Mouse (Mus musculus): Measurements from ENCODE around the gene Ammecr1. TPM values are rescaled to one million over a fixed set of nuclear protein-coding genes. Genes with fewer than 3 reads are reported as not detected.

The Ammecr1 gene
- 4.6 and 5.0 TPM in 2 replicates for polyA plus RNA-seq (2015; fragmentation: Nextera tagmentation; extraction: Ambion mirVana)

- peak within 1 kb of the TSS; percentile 49 for H3K4me3 ChIP-seq (replicated peaks; ENCODE audit: low read length)
- no peaks in the 10 kb centered on the region for H3K27me3 ChIP-seq (replicated peaks; ENCODE audit: control insufficient read depth, insufficient read depth, low read length)
- 15% methylated on average over 65 of the region's 112 CpGs for WGBS
- H3K9ac ChIP-seq (replicated peaks; ENCODE audit: low read depth, low read length) = peak within 1 kb of the TSS; percentile 79
- H3K4me2 ChIP-seq (ENCODE audit: low read length) = peak within 1 kb of the TSS; percentile 60
- H3K9me3 ChIP-seq (ENCODE audit: control insufficient read depth, low read length) = no peaks in the 10 kb centered on the region
- H3K27ac ChIP-seq (ENCODE audit: low read length) = peak within 1 kb of the TSS; percentile 90
- H3K36me3 ChIP-seq (ENCODE audit: control insufficient read depth, insufficient read depth) = no peaks in the 10 kb centered on the region
- H3K4me1 ChIP-seq (replicated peaks; ENCODE audit: control insufficient read depth, insufficient read depth, low read length) = no peaks in the 10 kb centered on the region
- ATAC-seq = peak; percentile 92
These were observed at the start of gene Ammecr1 for GRCm38 (mm10) chrX:142966008-142966966. Gene Ammecr1 (minus strand): TSS chrX:142966728.

- Histone ChIP-seq H3K36me3 (ENCODE audit: control insufficient read depth, insufficient read depth) (no peaks in the 10 kb centered on the region), H3K9me3 (ENCODE audit: control insufficient read depth, low read length) (no peaks in the 10 kb centered on the region), H3K27me3 (replicated peaks; ENCODE audit: control insufficient read depth, insufficient read depth, low read length) (no peaks in the 10 kb centered on the region; the same call in 1 of the 2 replicates), H3K9ac (replicated peaks; ENCODE audit: low read depth, low read length) (no peak overlapping the region), H3K4me3 (replicated peaks; ENCODE audit: low read length) (no peak overlapping the region), H3K4me1 (replicated peaks; ENCODE audit: control insufficient read depth, insufficient read depth, low read length) (no peaks in the 10 kb centered on the region), H3K4me2 (ENCODE audit: low read length) (no peak overlapping the region), H3K27ac (ENCODE audit: low read length) (no peak overlapping the region)
- ATAC-seq = no peak
- WGBS = 93% methylated on average over 3 of the region's 3 CpGs
These were observed 47.6 kb upstream of the Ammecr1 start for GRCm38 (mm10) chrX:143014118-143014517.

GRCm38 (mm10) chrX:143012334-143012733, 45.8 kb upstream of the Ammecr1 start:
- Histone ChIP-seq H3K4me3 (replicated peaks; ENCODE audit: low read length) (no peak overlapping the region), H3K4me2 (ENCODE audit: low read length) (no peak overlapping the region), H3K27ac (ENCODE audit: low read length) (no peak overlapping the region), H3K4me1 (replicated peaks; ENCODE audit: control insufficient read depth, insufficient read depth, low read length) (no peaks in the 10 kb centered on the region), H3K9me3 (ENCODE audit: control insufficient read depth, low read length) (no peaks in the 10 kb centered on the region), H3K9ac (replicated peaks; ENCODE audit: low read depth, low read length) (no peak overlapping the region), H3K27me3 (replicated peaks; ENCODE audit: control insufficient read depth, insufficient read depth, low read length) (no peaks in the 10 kb centered on the region; the same call in 1 of the 2 replicates), H3K36me3 (ENCODE audit: control insufficient read depth, insufficient read depth) (no peaks in the 10 kb centered on the region)
- 92% methylated on average over 3 of the region's 3 CpGs for WGBS
- ATAC-seq = no peak

- Histone ChIP-seq H3K4me3 (replicated peaks; ENCODE audit: low read length) (no peak overlapping the region), H3K4me2 (ENCODE audit: low read length) (no peak overlapping the region), H3K27ac (ENCODE audit: low read length) (no peak overlapping the region), H3K9ac (replicated peaks; ENCODE audit: low read depth, low read length) (no peak overlapping the region), H3K36me3 (ENCODE audit: control insufficient read depth, insufficient read depth) (no peaks in the 10 kb centered on the region), H3K9me3 (ENCODE audit: control insufficient read depth, low read length) (no peaks in the 10 kb centered on the region), H3K27me3 (replicated peaks; ENCODE audit: control insufficient read depth, insufficient read depth, low read length) (no peaks in the 10 kb centered on the region; the same call in 1 of the 2 replicates), H3K4me1 (replicated peaks; ENCODE audit: control insufficient read depth, insufficient read depth, low read length) (no peaks in the 10 kb centered on the region)
- no peak for ATAC-seq
- WGBS = 82% methylated on average over 4 of the region's 4 CpGs
These were observed 45.3 kb upstream of the Ammecr1 start for GRCm38 (mm10) chrX:143011865-143012264.

- Histone ChIP-seq H3K4me2 (ENCODE audit: low read length) (no peak overlapping the region), H3K36me3 (ENCODE audit: control insufficient read depth, insufficient read depth) (no peaks in the 10 kb centered on the region), H3K4me1 (replicated peaks; ENCODE audit: control insufficient read depth, insufficient read depth, low read length) (no peaks in the 10 kb centered on the region), H3K9ac (replicated peaks; ENCODE audit: low read depth, low read length) (no peak overlapping the region), H3K27ac (ENCODE audit: low read length) (no peak overlapping the region), H3K4me3 (replicated peaks; ENCODE audit: low read length) (no peak overlapping the region), H3K27me3 (replicated peaks; ENCODE audit: control insufficient read depth, insufficient read depth, low read length) (no peaks in the 10 kb centered on the region; the same call in 1 of the 2 replicates), H3K9me3 (ENCODE audit: control insufficient read depth, low read length) (no peaks in the 10 kb centered on the region)
- 81% methylated on average over 3 of the region's 3 CpGs for WGBS
- no peak for ATAC-seq
These were observed 37.8 kb upstream of the Ammecr1 start for GRCm38 (mm10) chrX:143004131-143004846.

- Histone ChIP-seq H3K9ac (replicated peaks; ENCODE audit: low read depth, low read length) (no peak overlapping the region), H3K27ac (ENCODE audit: low read length) (no peak overlapping the region), H3K4me2 (ENCODE audit: low read length) (no peak overlapping the region), H3K4me3 (replicated peaks; ENCODE audit: low read length) (no peak overlapping the region), H3K9me3 (ENCODE audit: control insufficient read depth, low read length) (no peaks in the 10 kb centered on the region), H3K27me3 (replicated peaks; ENCODE audit: control insufficient read depth, insufficient read depth, low read length) (no peaks in the 10 kb centered on the region), H3K4me1 (replicated peaks; ENCODE audit: control insufficient read depth, insufficient read depth, low read length) (no peaks in the 10 kb centered on the region), H3K36me3 (ENCODE audit: control insufficient read depth, insufficient read depth) (no peaks in the 10 kb centered on the region)
- WGBS = 71% methylated on average over 1 of the region's 1 CpGs
- no peak for ATAC-seq
These were observed 30.7 kb upstream of the Ammecr1 start for GRCm38 (mm10) chrX:142997214-142997613.

DNA sequence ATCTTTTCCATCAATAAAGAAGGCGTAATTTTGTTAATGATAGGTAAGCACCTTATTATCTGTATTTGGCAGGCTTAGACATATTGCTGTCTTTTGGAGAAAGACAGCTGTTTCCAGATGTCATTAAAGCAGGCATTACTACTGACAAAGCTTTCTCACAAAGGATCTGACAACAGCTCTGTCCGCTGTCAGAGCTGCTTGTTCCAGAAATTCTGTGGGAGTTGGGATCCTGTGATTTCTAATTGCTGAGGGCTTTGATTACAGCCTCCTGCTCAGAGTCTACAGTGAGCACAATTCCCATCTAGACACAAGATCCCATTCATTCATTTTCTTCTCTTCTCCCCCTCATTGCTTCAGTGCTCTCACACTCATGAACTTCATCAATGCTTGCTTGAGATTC, 28.0 kb upstream of the Ammecr1 start:
- ATAC-seq = peak; percentile 61
- Histone ChIP-seq H3K4me1 (replicated peaks; ENCODE audit: control insufficient read depth, insufficient read depth, low read length) (no peaks in the 10 kb centered on the region), H3K27me3 (replicated peaks; ENCODE audit: control insufficient read depth, insufficient read depth, low read length) (no peaks in the 10 kb centered on the region), H3K9me3 (ENCODE audit: control insufficient read depth, low read length) (no peaks in the 10 kb centered on the region), H3K36me3 (ENCODE audit: control insufficient read depth, insufficient read depth) (no peaks in the 10 kb centered on the region), H3K27ac (ENCODE audit: low read length) (no peak overlapping the region), H3K4me2 (ENCODE audit: low read length) (no peak overlapping the region), H3K9ac (replicated peaks; ENCODE audit: low read depth, low read length) (no peak overlapping the region), H3K4me3 (replicated peaks; ENCODE audit: low read length) (no peak overlapping the region)
- 33% methylated on average over 2 of the region's 2 CpGs for WGBS

- Histone ChIP-seq H3K4me2 (ENCODE audit: low read length) (no peak overlapping the region), H3K4me1 (replicated peaks; ENCODE audit: control insufficient read depth, insufficient read depth, low read length) (no peaks in the 10 kb centered on the region), H3K9ac (replicated peaks; ENCODE audit: low read depth, low read length) (no peak overlapping the region), H3K27me3 (replicated peaks; ENCODE audit: control insufficient read depth, insufficient read depth, low read length) (no peaks in the 10 kb centered on the region), H3K36me3 (ENCODE audit: control insufficient read depth, insufficient read depth) (no peaks in the 10 kb centered on the region), H3K4me3 (replicated peaks; ENCODE audit: low read length) (no peak overlapping the region), H3K27ac (ENCODE audit: low read length) (no peak overlapping the region), H3K9me3 (ENCODE audit: control insufficient read depth, low read length) (no peaks in the 10 kb centered on the region)
- 90% methylated on average over 3 of the region's 3 CpGs for WGBS
- no peak for ATAC-seq
These were observed 17.6 kb upstream of the Ammecr1 start for GRCm38 (mm10) chrX:142984170-142984569.

DNA sequence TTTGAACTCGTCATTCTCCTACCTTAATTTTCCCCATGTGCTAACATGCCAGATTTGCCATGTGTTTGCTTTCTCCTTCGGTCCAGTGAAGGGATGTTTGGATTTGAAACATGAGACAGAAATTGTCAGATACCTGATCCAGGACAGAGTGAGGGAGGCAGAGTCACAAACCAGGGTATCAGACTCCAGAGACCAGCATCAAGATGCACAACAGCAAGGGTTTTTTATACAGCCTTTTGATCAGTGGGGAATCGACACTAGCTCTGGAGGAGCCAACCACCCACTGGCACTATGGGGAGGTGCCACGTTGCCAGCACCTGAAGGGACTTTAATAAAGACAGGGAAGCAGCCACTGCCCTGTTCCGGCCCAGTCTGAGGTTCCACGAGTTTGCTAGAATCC, 17.1 kb upstream of the Ammecr1 start:
- no peak overlapping the region for H3K4me2 ChIP-seq (ENCODE audit: low read length)
- no peaks in the 10 kb centered on the region for H3K9me3 ChIP-seq (ENCODE audit: control insufficient read depth, low read length)
- H3K27ac ChIP-seq (ENCODE audit: low read length) = no peak overlapping the region
- 66% methylated on average over 6 of the region's 6 CpGs for WGBS
- H3K4me1 ChIP-seq (replicated peaks; ENCODE audit: control insufficient read depth, insufficient read depth, low read length) = no peaks in the 10 kb centered on the region
- no peak overlapping the region for H3K9ac ChIP-seq (replicated peaks; ENCODE audit: low read depth, low read length)
- no peaks in the 10 kb centered on the region for H3K36me3 ChIP-seq (ENCODE audit: control insufficient read depth, insufficient read depth)
- H3K27me3 ChIP-seq (replicated peaks; ENCODE audit: control insufficient read depth, insufficient read depth, low read length) = no peaks in the 10 kb centered on the region
- no peak overlapping the region for H3K4me3 ChIP-seq (replicated peaks; ENCODE audit: low read length)
- no peak for ATAC-seq

Measured in forebrain, embryonic 16.5 days (tissue).